Mouse (Mus musculus): ENCODE results near the gene Pglyrp2. TPM values are rescaled to one million over a fixed set of nuclear protein-coding genes. Genes with fewer than 3 reads are reported as not detected.

Gene Pglyrp2
- polyA plus RNA-seq, 1 experiment: 3.5 TPM

- WGBS: 65% methylated on average over 4 of the region's 4 CpGs
- no peak overlapping the region for H3K4me3 ChIP-seq (ENCODE audit: insufficient read depth, low read depth, low read length)
- peaks cover 7% of the 10 kb centered on the region; the same call in 1 of the 2 replicates for H3K4me1 ChIP-seq (ENCODE audit: control insufficient read depth, insufficient read depth, low read length)
- DNase-seq: no peak
- no peak for TF ChIP-seq CTCF (conservative IDR thresholded peaks at IDR 0.05; ENCODE audit: insufficient read depth, insufficient read length, low read depth, low read length)
- no peak for TF ChIP-seq POLR2A (IDR thresholded peaks at IDR 0.05; ENCODE audit: low read depth, low read length)
- H3K27me3 ChIP-seq (replicated peaks; ENCODE audit: control insufficient read depth, insufficient read depth, low read length): no peaks in the 10 kb centered on the region
- H3K36me3 ChIP-seq (ENCODE audit: control insufficient read depth, insufficient read depth, low read length): no peaks in the 10 kb centered on the region; the same call in 1 of the 2 replicates
- no peak overlapping the region for H3K27ac ChIP-seq (ENCODE audit: insufficient read depth, low read depth, low read length)
These were observed 61.3 kb downstream of the Pglyrp2 start for GRCm38 (mm10) chr17:32362686-32363085.

Other genes starting within 250 kb of the Pglyrp2 start
- gene Ephx3, start 234.6 kb downstream of the Pglyrp2 start, polyA plus RNA-seq (2012; rRNA removed): 1.3 TPM in 2 replicates
- 27.0 and 33.7 TPM in 2 replicates for gene Brd4, start 139.4 kb downstream of the Pglyrp2 start, polyA plus RNA-seq (2012; rRNA removed)
- 36.9 and 48.0 TPM in 2 replicates for gene Akap8, start 102.9 kb downstream of the Pglyrp2 start, polyA plus RNA-seq (2012; rRNA removed)
- 71.5 and 96.4 TPM in 2 replicates for gene Akap8l, start 73.6 kb downstream of the Pglyrp2 start, polyA plus RNA-seq (2012; rRNA removed)
- gene Wiz, start 34.7 kb downstream of the Pglyrp2 start, polyA plus RNA-seq (2012; rRNA removed): 30.9 and 34.6 TPM in 2 replicates
- 1.2 and 8.7 TPM in 2 replicates for gene Rasal3, start 20.6 kb downstream of the Pglyrp2 start, polyA plus RNA-seq (2012; rRNA removed)
- 0.39 and 1.0 TPM in 2 replicates for gene Cyp4f39, start 28.6 kb upstream of the Pglyrp2 start, polyA plus RNA-seq (2012; rRNA removed)
- 16.2 and 18.1 TPM in 2 replicates for gene Cyp4f17, start 81.9 kb upstream of the Pglyrp2 start, polyA plus RNA-seq (2012; rRNA removed)
- gene Cyp4f16, start 112.4 kb upstream of the Pglyrp2 start, polyA plus RNA-seq (2012; rRNA removed): 11.6 and 14.3 TPM in 2 replicates
- gene Cyp4f37, start 197.1 kb upstream of the Pglyrp2 start, polyA plus RNA-seq (2012; rRNA removed): 0.08 TPM in 1 of 2 replicates, not detected in the other
- gene Cyp4f40, start 234.7 kb upstream of the Pglyrp2 start, polyA plus RNA-seq (2012; rRNA removed): not detected in 2 replicates